Mouse (Mus musculus): ENCODE results near the gene Dmrt3. TPM values are rescaled to one million over a fixed set of nuclear protein-coding genes. Genes with fewer than 3 reads are reported as not detected.

Gene Dmrt3
- polyA plus RNA-seq (2014; fragmentation: Illumina TruSeq; extraction: RNeasy Lipid Tissue Mini Kit (QIAGEN cat#74804); ENCODE audit: insufficient read depth, low read depth, low replicate concordance) = 0.12 TPM

DNA sequence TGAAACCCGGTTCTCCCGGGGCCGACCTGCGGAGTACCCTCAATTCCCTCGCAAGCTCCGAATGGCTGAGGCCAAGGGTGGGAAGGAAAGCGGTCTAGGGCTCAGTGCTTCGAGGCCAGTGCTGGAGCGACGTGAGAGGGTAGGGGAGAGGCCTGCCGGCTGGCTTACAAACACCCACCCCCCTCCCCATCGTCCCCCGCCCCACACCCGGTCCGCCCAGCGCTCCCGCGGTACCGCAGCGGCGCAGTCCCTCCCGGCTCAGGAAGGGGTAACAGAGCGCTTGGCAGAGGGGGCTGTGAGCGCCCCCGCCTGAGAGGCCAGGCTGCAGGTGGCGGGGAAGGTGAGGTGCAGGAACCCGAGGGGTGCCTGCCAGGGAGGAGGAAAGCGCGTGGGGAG lies at the start of gene Dmrt3:
Dmrt3 (plus strand) TSS at position 287 of the 396 bp plus-strand sequence.

DNA sequence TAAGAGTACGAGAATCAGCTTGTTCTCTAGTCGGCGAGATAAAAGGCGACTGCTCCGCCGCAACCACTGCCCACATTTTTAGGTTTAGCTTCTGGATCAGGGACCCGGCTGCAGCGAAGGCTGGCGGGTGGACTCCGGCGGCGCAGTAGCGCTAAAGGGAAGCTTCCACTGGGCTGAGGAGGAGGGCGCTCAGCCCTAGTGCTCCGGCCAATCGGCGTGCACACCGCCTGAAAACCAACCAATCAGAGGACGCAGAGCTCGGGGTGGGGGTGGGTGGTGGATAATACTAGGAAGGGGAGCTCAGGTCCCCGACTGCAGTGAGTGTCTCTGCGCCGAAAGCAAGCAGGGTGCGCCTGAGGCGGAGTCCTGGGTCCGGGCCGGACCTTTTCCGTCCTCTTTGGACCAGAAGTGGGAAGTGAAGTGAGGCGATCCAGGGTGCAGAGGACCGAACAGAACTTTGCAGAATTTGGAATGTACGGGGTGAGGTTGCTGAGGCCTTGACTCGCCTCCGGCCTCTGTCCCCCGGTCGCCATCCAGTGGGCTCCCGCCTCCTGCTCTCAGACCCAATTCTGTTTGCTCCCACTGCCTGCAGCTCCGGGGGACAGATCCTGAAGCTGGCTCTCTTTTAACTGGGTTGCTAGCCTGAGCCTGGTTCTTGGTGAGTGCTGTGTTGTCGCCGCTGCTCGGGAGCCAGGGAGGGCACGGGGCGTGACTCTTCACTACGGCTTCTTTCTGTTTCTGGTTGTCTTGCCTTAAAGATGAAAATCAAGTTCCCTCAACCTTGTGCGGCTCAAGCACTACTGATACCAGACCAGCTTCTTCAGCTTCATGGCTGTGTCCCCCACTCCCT lies 62.2 kb downstream of the Dmrt3 start, which contains the start of gene Dmrt2:
Dmrt2 (plus strand) TSS at position 311 of the 850 bp plus-strand sequence.

Other genes starting within 250 kb of the Dmrt3 start
- not detected for gene Dmrt1, start 104.7 kb upstream of the Dmrt3 start, polyA plus RNA-seq (2014; fragmentation: Illumina TruSeq; extraction: RNeasy Lipid Tissue Mini Kit (QIAGEN cat#74804); ENCODE audit: insufficient read depth, low read depth, low replicate concordance)
- gene Dmrt2, start 62.1 kb downstream of the Dmrt3 start, polyA plus RNA-seq (2014; fragmentation: Illumina TruSeq; extraction: RNeasy Lipid Tissue Mini Kit (QIAGEN cat#74804); ENCODE audit: insufficient read depth, low read depth, low replicate concordance) = 1.2 TPM

Measured in lung, adult 10 weeks (tissue).